Mouse (Mus musculus): ENCODE measurements at regions not wholly inside any gene's neighbourhood (a gene's known extent, or its start where the extent isn't known, plus 50 kb on each side); places are given as distances from the start of the nearest gene placed in this dataset.

- no peak for TF ChIP-seq POLR2A (IDR thresholded peaks at IDR 0.05; ENCODE audit: insufficient read depth, low read depth, low read length)
- TF ChIP-seq EP300 (IDR thresholded peaks at IDR 0.05; ENCODE audit: insufficient read depth, low read depth, low read length) = no peak
Observed at GRCm38 (mm10) chr9:11378046-11378445, 473.5 kb upstream of the Cntn5 start.
